Mouse (Mus musculus) yolk sac, embryonic 10.5 days (tissue): ENCODE data around the gene Schip1.

ENCODE experiments used
- DNase-seq: peaks from one replicate; pipeline ENCODE4 v3.0.0-alpha.2; 2017; ENCODE audit warnings: low spot score

Schip1 gene

DNA sequence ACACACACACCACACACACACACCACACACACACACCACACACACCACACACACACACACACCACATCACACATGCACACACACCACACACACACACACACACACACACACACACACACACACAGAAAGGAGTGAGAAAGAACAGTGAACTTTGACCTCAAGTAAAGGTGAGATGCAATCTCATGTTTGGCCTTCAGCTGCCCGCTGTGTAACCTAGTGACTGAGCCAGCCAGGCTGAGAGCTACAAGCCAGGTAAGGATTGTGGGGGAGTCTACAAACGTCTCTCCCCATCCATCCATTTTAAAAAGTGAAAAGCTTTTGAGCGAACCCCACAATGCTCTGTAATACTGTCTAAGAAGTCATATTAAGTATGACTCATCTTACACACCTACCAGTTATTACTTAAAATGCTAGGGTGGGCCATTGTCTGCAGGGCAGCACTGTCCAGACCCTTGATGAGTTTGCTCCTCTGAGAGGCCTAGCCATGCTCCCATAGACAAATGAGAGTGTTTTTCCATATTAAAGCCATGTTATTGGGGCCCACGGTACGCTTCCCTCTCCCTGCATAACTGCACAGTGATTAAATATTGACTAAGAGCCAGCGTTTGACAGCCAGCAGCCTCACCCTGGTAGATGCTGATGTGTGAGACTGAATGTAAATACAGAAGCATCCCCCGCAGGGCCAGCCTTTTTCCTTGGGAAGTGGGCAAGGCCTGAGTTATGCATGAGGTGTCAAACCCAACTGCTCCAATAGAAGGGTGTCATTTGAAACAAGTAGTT lies 448.9 kb downstream of the Schip1 start:
- peak; percentile 67 for DNase-seq

- DNase-seq: no peak
Measured at GRCm38 (mm10) chr3:68514120-68514497, 449.5 kb downstream of the Schip1 start.

- DNase-seq: peak; percentile 77
Measured at GRCm38 (mm10) chr3:68514717-68515116, 450.1 kb downstream of the Schip1 start.

- no peak for DNase-seq
Measured at GRCm38 (mm10) chr3:68516393-68517081, 451.9 kb downstream of the Schip1 start.

DNA sequence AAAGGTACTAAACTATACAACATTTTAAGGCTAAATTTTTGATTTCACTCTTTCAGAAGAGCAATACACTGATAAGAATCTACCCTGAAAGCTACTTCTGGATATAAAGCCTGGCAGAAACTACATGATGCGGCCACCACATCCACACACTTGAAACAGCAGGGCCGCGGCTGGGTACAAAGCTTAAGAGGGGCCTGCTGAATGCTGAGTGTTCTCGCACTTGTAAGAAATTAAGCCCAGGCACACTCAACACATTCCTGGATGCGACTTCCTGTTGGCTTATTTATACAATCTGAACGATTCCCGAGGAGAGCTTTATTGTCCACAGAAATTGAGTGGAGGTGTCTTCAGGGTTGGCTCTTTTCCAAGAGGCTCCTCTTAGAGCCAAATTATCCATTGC lies 452.6 kb downstream of the Schip1 start:
- no peak for DNase-seq

- no peak for DNase-seq
Measured at GRCm38 (mm10) chr3:68518041-68518440, 453.4 kb downstream of the Schip1 start.

DNA sequence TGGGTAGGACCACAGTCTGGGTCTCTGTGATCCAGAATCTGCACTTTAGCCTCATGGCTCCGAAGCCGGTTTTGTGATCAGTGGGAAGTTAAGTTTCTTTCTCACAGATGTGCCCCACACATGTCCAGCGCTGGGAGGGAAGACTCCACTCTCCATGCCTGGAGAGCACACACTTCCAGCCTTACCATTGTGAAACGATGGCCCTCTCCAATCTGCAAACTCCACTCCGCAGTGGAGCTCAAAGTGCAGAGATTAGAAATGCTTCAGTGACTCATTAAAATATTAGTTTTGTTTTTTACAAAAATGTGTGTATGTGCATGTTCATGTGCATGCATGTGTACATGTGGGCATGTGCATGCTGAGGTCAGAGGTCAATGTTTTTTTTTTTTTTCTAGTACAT lies 454.0 kb downstream of the Schip1 start:
- no peak for DNase-seq

- DNase-seq: no peak
Measured at GRCm38 (mm10) chr3:68525361-68525878, 460.8 kb downstream of the Schip1 start.

- no peak for DNase-seq
Measured at GRCm38 (mm10) chr3:68526416-68526815, 461.8 kb downstream of the Schip1 start.

- DNase-seq: no peak
Measured at GRCm38 (mm10) chr3:68527182-68527581, 462.6 kb downstream of the Schip1 start.

DNA sequence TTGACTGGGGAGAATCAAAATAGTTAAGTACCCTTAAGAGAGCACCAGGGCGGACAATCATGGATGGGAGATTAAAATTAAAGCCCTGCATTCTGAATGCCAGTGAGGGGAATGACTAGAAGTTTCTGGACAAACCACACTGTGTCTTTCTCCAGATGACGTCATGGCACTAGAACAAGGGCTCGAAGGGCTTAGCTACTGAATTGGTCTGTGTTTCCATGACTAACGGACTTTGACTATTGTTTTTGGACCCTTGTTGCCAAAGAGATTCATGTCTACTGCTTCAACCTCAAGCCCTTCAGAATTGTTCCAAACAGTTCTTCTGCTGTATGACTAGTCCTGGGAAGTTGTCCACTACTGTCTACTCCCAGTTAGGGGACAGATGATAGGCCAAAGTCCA lies 467.3 kb downstream of the Schip1 start:
- no peak for DNase-seq

GRCm38 (mm10) chr3:68534571-68535051 lies 470.0 kb downstream of the Schip1 start:
- peak; percentile 66 for DNase-seq

GRCm38 (mm10) chr3:68535160-68535728 lies 470.6 kb downstream of the Schip1 start:
- no peak for DNase-seq

GRCm38 (mm10) chr3:68536071-68536470 lies 471.5 kb downstream of the Schip1 start:
- no peak for DNase-seq

DNA sequence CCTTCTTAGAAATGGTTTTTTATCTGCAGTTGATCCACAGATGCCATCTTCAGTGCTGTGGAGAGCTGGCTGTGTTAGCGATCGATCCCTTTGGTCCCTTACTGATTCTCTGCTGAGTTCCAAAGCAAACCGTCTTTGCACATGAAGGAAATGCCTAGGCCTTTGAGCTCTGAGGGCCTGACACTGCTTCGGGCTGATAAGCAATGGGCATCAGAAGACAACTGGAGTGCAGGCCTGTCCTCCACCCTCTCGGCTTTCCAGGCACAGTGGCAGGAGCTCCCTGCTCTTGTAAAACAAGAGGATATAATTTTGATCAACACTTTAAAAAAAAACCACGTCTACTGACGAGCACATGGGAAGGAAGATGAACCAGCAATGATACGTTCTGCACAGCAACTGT lies 477.1 kb downstream of the Schip1 start:
- no peak for DNase-seq

GRCm38 (mm10) chr3:68542944-68543501 lies 478.4 kb downstream of the Schip1 start:
- peak; percentile 72 for DNase-seq

DNA sequence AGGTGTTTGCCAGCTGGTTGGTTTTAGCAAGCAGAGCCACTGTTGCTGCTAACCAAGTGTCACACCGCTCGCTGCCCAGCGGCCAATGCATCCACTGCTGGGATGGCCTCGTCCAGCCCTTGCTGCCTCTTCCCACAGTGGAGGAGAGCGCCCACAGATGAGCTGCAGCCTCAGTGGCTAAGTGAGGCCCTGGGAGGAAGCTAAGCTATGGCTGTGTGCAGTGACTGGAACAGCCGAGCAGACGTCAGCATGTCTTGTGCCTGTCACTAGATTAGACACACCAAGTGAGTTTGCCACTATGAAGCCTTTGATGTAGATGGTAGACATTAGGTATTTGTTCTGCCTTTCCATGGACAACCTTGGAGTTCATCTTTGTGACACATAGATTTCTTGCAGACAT lies 480.2 kb downstream of the Schip1 start:
- no peak for DNase-seq

- DNase-seq: no peak
Measured at GRCm38 (mm10) chr3:68545898-68546297, 481.3 kb downstream of the Schip1 start.

DNA sequence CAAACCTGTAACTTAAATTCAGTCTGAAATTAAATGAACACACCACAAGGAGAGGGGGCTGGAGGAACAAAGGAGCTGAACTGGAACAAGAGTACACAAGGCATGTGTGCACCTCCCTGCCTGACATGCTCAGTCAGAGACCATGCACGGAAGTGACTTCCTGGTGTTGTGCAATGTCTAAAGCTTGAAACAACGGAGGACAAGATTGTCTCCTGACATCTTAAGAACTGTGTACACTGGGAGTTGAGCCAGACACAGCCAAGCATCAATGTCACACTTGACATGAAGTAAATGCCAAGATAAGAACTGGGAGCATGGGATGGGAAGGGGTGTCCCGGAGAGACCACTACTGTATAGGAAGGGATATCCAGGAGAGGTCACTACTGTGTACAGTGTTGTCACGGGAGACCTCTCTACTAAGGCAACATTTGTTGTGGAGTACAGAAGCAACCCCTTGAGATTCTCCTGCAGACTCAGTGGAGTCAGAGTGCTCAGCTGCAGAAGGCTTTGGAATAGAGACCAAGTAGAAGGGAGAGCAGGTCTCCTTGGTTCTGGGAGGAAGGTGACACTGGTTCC lies 490.6 kb downstream of the Schip1 start:
- peak; percentile 44 for DNase-seq

DNA sequence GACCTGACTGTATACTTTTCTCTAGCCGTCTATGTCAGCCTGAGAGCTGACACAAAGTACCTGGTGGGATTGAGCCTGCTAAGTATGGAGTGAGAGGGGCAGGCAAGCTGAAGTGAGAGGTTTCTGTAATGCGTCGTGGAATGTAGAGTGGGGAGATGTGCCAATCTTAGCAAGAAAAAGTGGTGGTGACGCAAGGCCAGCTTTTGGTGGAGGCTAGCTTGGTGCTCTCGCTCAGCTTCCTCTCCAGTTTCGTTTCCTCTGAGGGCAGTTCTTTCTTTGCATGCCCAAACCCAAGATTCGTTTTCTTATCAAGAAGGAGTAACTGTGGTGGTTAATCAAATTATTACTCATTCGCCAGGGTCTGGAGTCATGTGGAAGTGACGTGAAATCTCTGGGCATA lies 492.3 kb downstream of the Schip1 start:
- no peak for DNase-seq

GRCm38 (mm10) chr3:68558744-68559143 lies 494.1 kb downstream of the Schip1 start:
- DNase-seq: peak; percentile 67

DNA sequence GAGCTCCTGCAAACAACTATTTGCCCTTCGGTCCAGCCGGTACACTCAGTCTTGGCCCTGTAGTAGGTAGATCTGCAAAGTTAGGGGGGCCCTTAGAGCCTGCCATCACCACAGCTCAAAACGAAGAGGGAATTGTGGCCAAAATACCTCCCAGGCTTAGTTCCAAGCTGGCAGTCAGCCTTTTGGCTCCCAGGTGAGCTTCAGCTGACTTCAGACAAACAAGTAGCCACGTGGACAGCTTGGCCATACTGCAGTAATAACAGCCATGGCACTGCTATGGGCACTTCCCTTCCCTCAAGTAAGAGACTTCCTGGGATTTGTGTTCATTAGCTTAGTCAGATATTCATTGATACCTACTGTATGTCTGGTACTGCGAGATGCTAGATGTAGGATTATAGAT lies 495.5 kb downstream of the Schip1 start:
- DNase-seq: no peak
